Mouse (Mus musculus) thymus, postnatal 25 days (tissue): ENCODE data around the gene Atp8a1.
"Not testable (repeated sequence)": the region's sequence is repeated elsewhere in the genome, so short reads cannot be mapped to it uniquely, and the experiment has no call there.

Experiments
- DNase-seq: peaks from one replicate; pipeline ENCODE4 v3.0.0; 2022

Atp8a1 gene

GRCm38 (mm10) chr5:67826278-67826677, 21.0 kb downstream of the Atp8a1 start:
- no peak for DNase-seq

GRCm38 (mm10) chr5:67824600-67824999, 22.6 kb downstream of the Atp8a1 start:
- DNase-seq, result no peak

GRCm38 (mm10) chr5:67823771-67824170, 23.5 kb downstream of the Atp8a1 start:
- no peak for DNase-seq

GRCm38 (mm10) chr5:67822619-67823018, 24.6 kb downstream of the Atp8a1 start:
- no peak for DNase-seq

- no peak for DNase-seq
Observed at GRCm38 (mm10) chr5:67821987-67822401, 25.2 kb downstream of the Atp8a1 start.

- DNase-seq, result no peak
Observed at GRCm38 (mm10) chr5:67821185-67821584, 26.0 kb downstream of the Atp8a1 start.

- no peak for DNase-seq
Observed at GRCm38 (mm10) chr5:67819451-67819850, 27.8 kb downstream of the Atp8a1 start.

- no peak for DNase-seq
Observed at GRCm38 (mm10) chr5:67815572-67816325, 31.5 kb downstream of the Atp8a1 start.

GRCm38 (mm10) chr5:67815060-67815459, 32.2 kb downstream of the Atp8a1 start:
- DNase-seq, result not testable (repeated sequence)

- DNase-seq, result no peak
Observed at GRCm38 (mm10) chr5:67814437-67814965, 32.7 kb downstream of the Atp8a1 start.

GRCm38 (mm10) chr5:67813334-67813733, 33.9 kb downstream of the Atp8a1 start:
- no peak for DNase-seq

GRCm38 (mm10) chr5:67802174-67803030, 44.8 kb downstream of the Atp8a1 start:
- no peak for DNase-seq

GRCm38 (mm10) chr5:67800801-67801200, 46.4 kb downstream of the Atp8a1 start:
- DNase-seq, result no peak

GRCm38 (mm10) chr5:67799785-67800184, 47.4 kb downstream of the Atp8a1 start:
- no peak for DNase-seq

GRCm38 (mm10) chr5:67798348-67798747, 48.9 kb downstream of the Atp8a1 start:
- no peak for DNase-seq

- no peak for DNase-seq
Observed at GRCm38 (mm10) chr5:67797006-67797958, 50.0 kb downstream of the Atp8a1 start.

GRCm38 (mm10) chr5:67794129-67794800, 53.0 kb downstream of the Atp8a1 start:
- DNase-seq, result no peak

- DNase-seq, result no peak
Observed at GRCm38 (mm10) chr5:67782775-67783174, 64.5 kb downstream of the Atp8a1 start.

GRCm38 (mm10) chr5:67778026-67778425, 69.2 kb downstream of the Atp8a1 start:
- no peak for DNase-seq

- no peak for DNase-seq
Observed at GRCm38 (mm10) chr5:67774186-67774585, 73.0 kb downstream of the Atp8a1 start.

- DNase-seq, result no peak
Observed at GRCm38 (mm10) chr5:67768708-67769107, 78.5 kb downstream of the Atp8a1 start.

- DNase-seq, result no peak
Observed at GRCm38 (mm10) chr5:67764798-67765197, 82.4 kb downstream of the Atp8a1 start.
